Mouse (Mus musculus): ENCODE results near the gene Gm21885.

Gene Gm21885

GRCm38 (mm10) chr11:94320969-94321930 lies 39.6 kb downstream of the Gm21885 start:
- DNase-seq: no peak

- DNase-seq: peak; percentile 89 to 95
Measured at GRCm38 (mm10) chr11:94321931-94322400, 40.3 kb downstream of the Gm21885 start, which contains the start of gene Luc7l3. TSS of gene Luc7l3 (minus strand) at chr11:94321988.

- DNase-seq: no peak
Measured at GRCm38 (mm10) chr11:94322636-94323035, 41.0 kb downstream of the Gm21885 start.

- DNase-seq: no peak
Measured at GRCm38 (mm10) chr11:94323271-94323925, 41.7 kb downstream of the Gm21885 start.

- no peak for DNase-seq
Measured at GRCm38 (mm10) chr11:94324618-94325017, 42.9 kb downstream of the Gm21885 start.

GRCm38 (mm10) chr11:94326961-94327411 lies 45.3 kb downstream of the Gm21885 start:
- no peak for DNase-seq

- DNase-seq: peak; percentile 74 to 87
Measured at GRCm38 (mm10) chr11:94327693-94328643, 46.3 kb downstream of the Gm21885 start, which contains the start of gene Ankrd40. TSS of gene Ankrd40 (plus strand) at chr11:94328001.

GRCm38 (mm10) chr11:94328644-94329025 lies 47.0 kb downstream of the Gm21885 start:
- no peak for DNase-seq

GRCm38 (mm10) chr11:94329270-94329891 lies 47.7 kb downstream of the Gm21885 start:
- DNase-seq: no peak

- DNase-seq: no peak
Measured at GRCm38 (mm10) chr11:94330211-94330610, 48.5 kb downstream of the Gm21885 start.

GRCm38 (mm10) chr11:94332726-94333125 lies 51.1 kb downstream of the Gm21885 start:
- no peak for DNase-seq

GRCm38 (mm10) chr11:94334386-94334968 lies 52.8 kb downstream of the Gm21885 start:
- no peak for DNase-seq
